Mouse (Mus musculus) MEL (cell line): ENCODE results near the gene Npl. TPM values are rescaled to one million over a fixed set of nuclear protein-coding genes. Genes with fewer than 3 reads are reported as not detected.

Experiments used
- DNase-seq: peaks from one replicate; pipeline ENCODE4 v3.0.0; 2011; ENCODE audit warnings: low read depth, low spot score
- H3K27ac ChIP-seq: 2 replicates; pipeline ENCODE4 v1.5.1; 2012; ENCODE audit warnings: low read depth, mild to moderate bottlenecking, control low read depth, low read length, moderate library complexity; ENCODE audit not compliant: control insufficient read depth
- H3K27me3 ChIP-seq, 2 experiments: fragments of 150-350 bp in 1 of 2; sonication (generic) in 1 of 2; 2 replicates each; pipeline ENCODE4 v1.6.1; 2012; ENCODE audit warnings: low read length in 2 of 2, mild to moderate bottlenecking in 2 of 2, improper control_type of control experiment in 1 of 2, moderate library complexity in 1 of 2; ENCODE audit not compliant: insufficient read depth in 2 of 2, control insufficient read depth in 1 of 2
- H3K36me3 ChIP-seq, 2 experiments: 2 replicates each; pipeline ENCODE4 v1.6.1; 2012 to 2014; ENCODE audit warnings: low read length in 2 of 2, improper control_type of control experiment in 1 of 2, inconsistent platforms in 1 of 2, mild to moderate bottlenecking in 1 of 2; ENCODE audit not compliant: insufficient read depth in 2 of 2, control insufficient read depth in 1 of 2
- H3K4me1 ChIP-seq, 2 experiments: fragments of 150-350 bp in 1 of 2; sonication (generic) in 1 of 2; 2 replicates each; pipeline ENCODE4 v1.6.1; 2012; ENCODE audit warnings: low read length in 2 of 2, improper control_type of control experiment in 1 of 2, mild to moderate bottlenecking in 1 of 2; ENCODE audit not compliant: insufficient read depth in 2 of 2, control insufficient read depth in 1 of 2
- H3K4me3 ChIP-seq, 2 experiments: fragments of 150-350 bp in 1 of 2; sonication (generic) in 1 of 2; 2 replicates each; pipeline ENCODE4 v1.5.1; 2012; ENCODE audit warnings: low read depth in 2 of 2, low read length in 2 of 2, mild to moderate bottlenecking in 2 of 2, moderate library complexity in 2 of 2, control low read depth in 1 of 2, improper control_type of control experiment in 1 of 2; ENCODE audit not compliant: control insufficient read depth in 1 of 2, insufficient read depth in 1 of 2
- H3K79me2 ChIP-seq: 2 replicates; pipeline ENCODE4 v1.6.1; 2012; ENCODE audit warnings: mild to moderate bottlenecking, low read length, moderate library complexity; ENCODE audit not compliant: control insufficient read depth, poor library complexity, insufficient read depth
- H3K9ac ChIP-seq: 2 replicates; pipeline ENCODE4 v1.6.1; 2012; ENCODE audit warnings: low read depth, mild to moderate bottlenecking, control low read depth, low read length, moderate library complexity; ENCODE audit not compliant: control insufficient read depth, poor library complexity, severe bottlenecking
- H3K9me3 ChIP-seq: fragments of 150-350 bp; sonication (generic); replicated peaks from 2 replicates; pipeline ENCODE4 v1.6.1; 2012; ENCODE audit warnings: mild to moderate bottlenecking, low read length, improper control_type of control experiment, moderate library complexity; ENCODE audit not compliant: insufficient read depth
- BHLHE40 ChIP-seq: IDR thresholded peaks from 2 replicates; pipeline ENCODE4 v1.6.1; 2012; ENCODE audit warnings: low read depth, mild to moderate bottlenecking, inconsistent platforms, low read length, improper control_type of control experiment, borderline replicate concordance
- CHD1 ChIP-seq: IDR thresholded peaks from 2 replicates; pipeline ENCODE4 v1.6.1; 2012; ENCODE audit warnings: low read depth, mild to moderate bottlenecking, inconsistent platforms, low read length, improper control_type of control experiment
- ETS1 ChIP-seq: IDR thresholded peaks from 2 replicates; pipeline ENCODE4 v1.6.1; 2012; ENCODE audit warnings: low read depth, mild to moderate bottlenecking, inconsistent platforms, low read length, improper control_type of control experiment, moderate library complexity
- GABPA ChIP-seq: IDR thresholded peaks from 2 replicates; pipeline ENCODE4 v1.6.1; 2012; ENCODE audit warnings: low read depth, mild to moderate bottlenecking, inconsistent platforms, low read length, improper control_type of control experiment, moderate library complexity
- HCFC1 ChIP-seq: IDR thresholded peaks from 2 replicates; pipeline ENCODE4 v1.6.1; 2012; ENCODE audit warnings: low read depth, mild to moderate bottlenecking, inconsistent platforms, low read length, improper control_type of control experiment, moderate library complexity
- KAT2A ChIP-seq: conservative IDR thresholded peaks from 2 replicates; pipeline ENCODE4 v1.6.1; 2012; ENCODE audit warnings: low read depth, low read length, improper control_type of control experiment, inconsistent platforms
- MAFK ChIP-seq: IDR thresholded peaks from 2 replicates; pipeline ENCODE4 v1.6.1; 2011; ENCODE audit warnings: low read depth, mild to moderate bottlenecking, low read length, improper control_type of control experiment, borderline replicate concordance
- MYC ChIP-seq: IDR thresholded peaks from 2 replicates; pipeline ENCODE4 v1.6.1; 2011; ENCODE audit warnings: low read depth, mild to moderate bottlenecking, low read length, improper control_type of control experiment, moderate library complexity
- NRF1 ChIP-seq: IDR thresholded peaks from 2 replicates; pipeline ENCODE4 v1.6.1; 2014; ENCODE audit warnings: low read depth, mild to moderate bottlenecking, inconsistent platforms, low read length, improper control_type of control experiment, moderate library complexity; ENCODE audit not compliant: poor library complexity, insufficient read depth, severe bottlenecking
- RCOR1 ChIP-seq: IDR thresholded peaks from 2 replicates; pipeline ENCODE4 v1.6.1; 2012; ENCODE audit warnings: low read depth, mild to moderate bottlenecking, inconsistent platforms, low read length, improper control_type of control experiment
- TAL1 ChIP-seq: IDR thresholded peaks from 2 replicates; pipeline ENCODE4 v1.6.1; 2012; ENCODE audit warnings: mild to moderate bottlenecking, inconsistent platforms, low read length, moderate library complexity, mixed read lengths
- USF2 ChIP-seq, 2 experiments: IDR thresholded peaks; 2 replicates each; pipeline ENCODE4 v1.6.1; 2011 to 2012; ENCODE audit warnings: improper control_type of control experiment in 2 of 2, low read length in 2 of 2, borderline replicate concordance in 1 of 2, inconsistent platforms in 1 of 2, low read depth in 1 of 2, mild to moderate bottlenecking in 1 of 2; ENCODE audit not compliant: insufficient read depth in 1 of 2
- ZC3H11A ChIP-seq: IDR thresholded peaks from 2 replicates; pipeline ENCODE4 v1.6.1; 2012; ENCODE audit warnings: low read depth, mild to moderate bottlenecking, inconsistent platforms, low read length, improper control_type of control experiment
- ZMIZ1 ChIP-seq: IDR thresholded peaks from 2 replicates; pipeline ENCODE4 v1.6.1; 2012; ENCODE audit warnings: low read depth, mild to moderate bottlenecking, inconsistent platforms, low read length, improper control_type of control experiment, moderate library complexity
- ZNF384 ChIP-seq: IDR thresholded peaks from 2 replicates; pipeline ENCODE4 v1.6.1; 2012; ENCODE audit warnings: low read depth, mild to moderate bottlenecking, inconsistent platforms, low read length, improper control_type of control experiment
- polyA plus RNA-seq, 2 experiments: library from polyadenylated mRNA; stranded (reverse) in 1 of 2; unstranded in 1 of 2; fragments of >175 nt in 1 of 2; fragments of >200 nt in 1 of 2; gene quantifications; 2 replicates each; pipeline versions ENCODE4 v1.2.1 to v1.2.4; 2012; ENCODE audit warnings: low replicate concordance in 2 of 2, low read depth in 1 of 2; ENCODE audit not compliant: insufficient read length in 2 of 2, insufficient read depth in 1 of 2, missing spikeins in 1 of 2
- total RNA-seq: library from RNA; depleted of rRNA; stranded (reverse); fragments of 300-350 nt; gene quantifications from 2 replicates; pipeline ENCODE4 v1.2.3, GENCODE M21; 2012

The Npl gene
- total and polyA plus RNA-seq, 3 experiments = 0.08 TPM; not detected in 2

- Histone ChIP-seq H3K4me1 (no peaks in the 10 kb centered on the region), H3K27ac (no peak overlapping the region), H3K27me3 (peaks cover 0 to 4% of the 10 kb centered on the region in 2 experiments; a peak in 2 of 4 replicates), H3K9me3 (no peaks in the 10 kb centered on the region), H3K4me3 (no peak overlapping the region), H3K36me3 (no peaks in the 10 kb centered on the region), H3K79me2 (no peaks in the 10 kb centered on the region), H3K9ac (no peak overlapping the region)
- no peak for TF ChIP-seq MAFK
- no peak for TF ChIP-seq ZMIZ1
- no peak for TF ChIP-seq ZNF384
- no peak for TF ChIP-seq USF2 (IDR thresholded peaks at IDR 0.05; ENCODE audit: borderline replicate concordance in 1 of 2, insufficient read depth in 1 of 2, low read depth in 1 of 2, low read length in 2 of 2)
- no peak for TF ChIP-seq GABPA
- no peak for TF ChIP-seq TAL1
- no peak for TF ChIP-seq BHLHE40
- TF ChIP-seq ZC3H11A = no peak
- TF ChIP-seq MYC = no peak
- TF ChIP-seq CHD1 = no peak
- no peak for TF ChIP-seq NRF1
- no peak for TF ChIP-seq RCOR1
- TF ChIP-seq ETS1 = no peak
- no peak for TF ChIP-seq KAT2A
- DNase-seq = no peak
Observed at GRCm38 (mm10) chr1:153509012-153509411, 40.8 kb downstream of the Npl start.

- no peaks in the 10 kb centered on the region for H3K4me1 ChIP-seq
- DNase-seq = no peak
- H3K79me2 ChIP-seq = no peaks in the 10 kb centered on the region
- H3K9me3 ChIP-seq = no peaks in the 10 kb centered on the region
- TF ChIP-seq HCFC1 = no peak
- no peak overlapping the region for H3K27ac ChIP-seq
- H3K36me3 ChIP-seq = no peaks in the 10 kb centered on the region
- no peak overlapping the region for H3K9ac ChIP-seq
- H3K4me3 ChIP-seq = no peak overlapping the region
- H3K27me3 ChIP-seq = no peaks in the 10 kb centered on the region; a peak in 1 of 4 replicates
Observed at GRCm38 (mm10) chr1:153506266-153506665, 43.6 kb downstream of the Npl start.
